Mouse (Mus musculus): Measurements from ENCODE around the gene Lamc1. TPM values are rescaled to one million over a fixed set of nuclear protein-coding genes. Genes with fewer than 3 reads are reported as not detected.
A peak's percentile ranks its signal among the peaks of the same experiment; 100 is the strongest.

Lamc1 gene
- polyA plus RNA-seq, 2 experiments, result 76.7 to 118 TPM

- no peak for ATAC-seq (ENCODE audit: low FRiP score, low read depth)
- H3K27ac ChIP-seq (replicated peaks; ENCODE audit: low read depth, low read length), result peak overlapping the region; percentile 15; the same call in 1 of the 2 replicates
- H3K4me1 ChIP-seq (ENCODE audit: control insufficient read depth, insufficient read depth, low read length), result peaks cover 18% of the 10 kb centered on the region
- H3K27me3 ChIP-seq (ENCODE audit: control insufficient read depth, insufficient read depth, low read length), result no peaks in the 10 kb centered on the region
- H3K4me3 ChIP-seq (replicated peaks; ENCODE audit: low read length), result no peak overlapping the region
- no peak for DNase-seq (ENCODE audit: low spot score)
- no peak for TF ChIP-seq POLR2A (IDR thresholded peaks at IDR 0.05; ENCODE audit: borderline replicate concordance, extremely low read depth, insufficient read depth, insufficient read length)
- no peaks in the 10 kb centered on the region for H3K36me3 ChIP-seq (ENCODE audit: control insufficient read depth, insufficient read depth, low read length)
- no peaks in the 10 kb centered on the region for H3K9me3 ChIP-seq (ENCODE audit: control insufficient read depth, low read length)
- H3K9ac ChIP-seq (ENCODE audit: low read depth, low read length, severe bottlenecking), result no peak overlapping the region
- 15% methylated on average over 9 of the region's 9 CpGs for WGBS
- H3K4me2 ChIP-seq (replicated peaks; ENCODE audit: low read depth, low read length, severe bottlenecking), result no peak overlapping the region; the same call in 1 of the 2 replicates
Measured at GRCm38 (mm10) chr1:153172291-153172731, 160.3 kb downstream of the Lamc1 start.

GRCm38 (mm10) chr1:153171011-153171410 is 161.6 kb downstream of the Lamc1 start:
- Histone ChIP-seq H3K4me3 (replicated peaks; ENCODE audit: low read length) (no peak overlapping the region), H3K27me3 (ENCODE audit: control insufficient read depth, insufficient read depth, low read length) (no peaks in the 10 kb centered on the region), H3K9me3 (ENCODE audit: control insufficient read depth, low read length) (no peaks in the 10 kb centered on the region), H3K4me1 (ENCODE audit: control insufficient read depth, insufficient read depth, low read length) (peaks cover 18% of the 10 kb centered on the region), H3K9ac (ENCODE audit: low read depth, low read length, severe bottlenecking) (no peak overlapping the region), H3K4me2 (replicated peaks; ENCODE audit: low read depth, low read length, severe bottlenecking) (no peak overlapping the region), H3K27ac (replicated peaks; ENCODE audit: low read depth, low read length) (no peak overlapping the region), H3K36me3 (ENCODE audit: control insufficient read depth, insufficient read depth, low read length) (no peaks in the 10 kb centered on the region)
- WGBS, result 74% methylated on average over 10 of the region's 10 CpGs
- DNase-seq (ENCODE audit: low spot score), result no peak
- TF ChIP-seq POLR2A (IDR thresholded peaks at IDR 0.05; ENCODE audit: borderline replicate concordance, extremely low read depth, insufficient read depth, insufficient read length), result no peak
- no peak for ATAC-seq (ENCODE audit: low FRiP score, low read depth)

Other genes with a start within 250 kb of the Lamc1 start
- 4.6 and 4.9 TPM in 2 replicates for gene Lamc2, start 146.3 kb downstream of the Lamc1 start, polyA plus RNA-seq (2012; rRNA removed)
- 9.9 and 10.6 TPM in 2 replicates for gene Lamc2, start 146.3 kb downstream of the Lamc1 start, polyA plus RNA-seq (2014; fragmentation: Nextera tagmentation; extraction: Ambion mirVana)
- gene Shcbp1l, start 92.4 kb upstream of the Lamc1 start, polyA plus RNA-seq (2012; rRNA removed), result 0.59 and 1.5 TPM in 2 replicates
- 0.17 and 0.32 TPM in 2 replicates for gene Shcbp1l, start 92.4 kb upstream of the Lamc1 start, polyA plus RNA-seq (2014; fragmentation: Nextera tagmentation; extraction: Ambion mirVana)
- 104 and 143 TPM in 2 replicates for gene Dhx9, start 154.9 kb upstream of the Lamc1 start, polyA plus RNA-seq (2012; rRNA removed)
- 24.2 and 26.9 TPM in 2 replicates for gene Dhx9, start 154.9 kb upstream of the Lamc1 start, polyA plus RNA-seq (2014; fragmentation: Nextera tagmentation; extraction: Ambion mirVana)
- gene Npl, start 217.3 kb upstream of the Lamc1 start, polyA plus RNA-seq (2012; rRNA removed), result 6.4 and 7.1 TPM in 2 replicates
- gene Npl, start 217.3 kb upstream of the Lamc1 start, polyA plus RNA-seq (2014; fragmentation: Nextera tagmentation; extraction: Ambion mirVana), result 12.0 and 12.9 TPM in 2 replicates